Mouse (Mus musculus): ENCODE measurements around the gene Snai3. TPM values are rescaled to one million over a fixed set of nuclear protein-coding genes. Genes with fewer than 3 reads are reported as not detected.

Gene Snai3
- polyA plus RNA-seq, 1 experiment = 10.2 TPM

DNA sequence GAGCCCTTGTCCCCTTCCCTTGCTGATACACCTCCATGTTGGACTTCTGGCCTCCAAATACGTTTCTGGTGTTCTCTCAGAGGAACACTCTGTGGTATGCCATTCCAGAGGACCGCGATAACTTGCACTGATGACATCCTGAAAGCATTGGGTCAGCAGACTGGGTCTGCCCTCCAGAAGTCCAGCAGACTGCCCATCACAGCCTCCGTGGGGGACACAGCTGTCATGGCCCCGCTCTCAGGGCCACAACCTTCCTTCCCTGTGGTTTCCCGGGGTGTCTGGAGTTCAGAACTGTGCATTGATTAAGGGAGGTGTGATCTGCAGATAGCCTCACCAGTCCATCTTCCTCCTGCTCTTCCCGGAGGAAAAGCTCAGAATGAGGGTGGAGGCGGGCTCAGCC lies 2.0 kb upstream of the Snai3 start:
- no peak for TF ChIP-seq EP300 (IDR thresholded peaks at IDR 0.05; ENCODE audit: insufficient read depth, low read depth, low read length)
- TF ChIP-seq CTCF (IDR thresholded peaks at IDR 0.05; ENCODE audit: low read depth, low read length) = no peak
- TF ChIP-seq POLR2A (IDR thresholded peaks at IDR 0.05; ENCODE audit: insufficient read depth, low read length) = no peak
- peaks cover 6% of the 10 kb centered on the region for H3K4me1 ChIP-seq (ENCODE audit: control insufficient read depth, insufficient read depth, low read length)
- no peaks in the 10 kb centered on the region for H3K36me3 ChIP-seq (ENCODE audit: control insufficient read depth, insufficient read depth, low read length, poor library complexity, severe bottlenecking)
- H3K27ac ChIP-seq (ENCODE audit: insufficient read depth, low read length) = no peak overlapping the region
- H3K4me3 ChIP-seq (ENCODE audit: low read depth, low read length) = no peak overlapping the region
- no peaks in the 10 kb centered on the region for H3K9me3 ChIP-seq (replicated peaks; ENCODE audit: control insufficient read depth, insufficient read depth, low read length, poor library complexity, severe bottlenecking)
- no peaks in the 10 kb centered on the region for H3K27me3 ChIP-seq (ENCODE audit: control insufficient read depth, insufficient read depth, low read length, poor library complexity, severe bottlenecking)
- no peak overlapping the region for H3K9ac ChIP-seq (ENCODE audit: low read depth, poor library complexity, severe bottlenecking)

DNA sequence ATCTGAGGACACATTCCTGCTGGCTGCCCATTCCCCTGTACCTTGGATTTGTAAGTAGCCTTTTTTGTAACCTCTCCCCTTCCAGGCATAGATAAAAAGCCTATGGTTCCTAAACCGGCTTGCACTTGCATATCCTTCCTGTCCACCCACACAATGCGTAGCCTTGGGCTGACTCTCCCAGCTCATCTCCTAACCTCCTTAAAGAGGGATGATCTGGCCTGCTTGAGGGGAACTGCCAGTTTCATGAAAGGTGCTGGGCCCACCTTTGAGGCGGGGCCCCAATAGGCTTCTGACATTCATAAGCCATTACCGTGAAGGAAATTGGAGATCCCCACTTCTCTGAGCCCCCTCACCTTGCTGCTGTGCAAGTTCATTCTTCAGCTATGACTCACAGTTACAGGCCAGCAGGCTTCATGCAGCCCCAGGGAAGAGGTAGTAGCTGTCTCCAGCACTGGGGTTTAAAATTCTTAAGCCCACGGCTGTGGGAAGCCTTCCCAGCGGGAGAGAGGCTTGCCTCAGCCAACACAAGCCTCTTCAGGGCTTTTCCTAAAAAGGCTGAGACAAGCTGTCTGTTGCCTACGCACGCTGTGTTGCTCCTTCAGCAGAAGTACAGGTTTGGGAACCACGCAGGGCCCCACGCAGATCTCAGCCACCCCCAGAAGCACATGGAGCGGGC lies 1.1 kb upstream of the Snai3 start:
- TF ChIP-seq EP300 (IDR thresholded peaks at IDR 0.05; ENCODE audit: insufficient read depth, low read depth, low read length) (peak; percentile 70; the same call in 1 of the 2 replicates), CTCF (IDR thresholded peaks at IDR 0.05; ENCODE audit: low read depth, low read length) (no peak)
- H3K9ac ChIP-seq (ENCODE audit: low read depth, poor library complexity, severe bottlenecking) = peak overlapping the region; percentile 68; the same call in 1 of the 2 replicates
- peaks cover 6% of the 10 kb centered on the region for H3K4me1 ChIP-seq (ENCODE audit: control insufficient read depth, insufficient read depth, low read length)
- H3K36me3 ChIP-seq (ENCODE audit: control insufficient read depth, insufficient read depth, low read length, poor library complexity, severe bottlenecking) = no peaks in the 10 kb centered on the region
- peak overlapping the region; percentile 52 for H3K27ac ChIP-seq (ENCODE audit: insufficient read depth, low read length)
- no peaks in the 10 kb centered on the region for H3K9me3 ChIP-seq (replicated peaks; ENCODE audit: control insufficient read depth, insufficient read depth, low read length, poor library complexity, severe bottlenecking)
- H3K4me3 ChIP-seq (ENCODE audit: low read depth, low read length) = no peak overlapping the region
- no peaks in the 10 kb centered on the region for H3K27me3 ChIP-seq (ENCODE audit: control insufficient read depth, insufficient read depth, low read length, poor library complexity, severe bottlenecking)

- Histone ChIP-seq H3K36me3 (ENCODE audit: control insufficient read depth, insufficient read depth, low read length, poor library complexity, severe bottlenecking) (0 out of 2 replicates have a peak, but pooled peaks cover 4% of the 10 kb centered on the region), H3K27me3 (ENCODE audit: control insufficient read depth, insufficient read depth, low read length, poor library complexity, severe bottlenecking) (no peaks in the 10 kb centered on the region), H3K9me3 (replicated peaks; ENCODE audit: control insufficient read depth, insufficient read depth, low read length, poor library complexity, severe bottlenecking) (no peaks in the 10 kb centered on the region), H3K27ac (ENCODE audit: insufficient read depth, low read length) (no peak overlapping the region), H3K4me1 (ENCODE audit: control insufficient read depth, insufficient read depth, low read length) (peaks cover 6% of the 10 kb centered on the region), H3K4me3 (ENCODE audit: low read depth, low read length) (peak overlapping the region; percentile 71), H3K9ac (ENCODE audit: low read depth, poor library complexity, severe bottlenecking) (peak overlapping the region; percentile 68)
- TF ChIP-seq CTCF (IDR thresholded peaks at IDR 0.05; ENCODE audit: low read depth, low read length) (no peak), POLR2A (IDR thresholded peaks at IDR 0.05; ENCODE audit: insufficient read depth, low read length) (no peak), EP300 (IDR thresholded peaks at IDR 0.05; ENCODE audit: insufficient read depth, low read depth, low read length) (no peak)
Observed at GRCm38 (mm10) chr8:122459990-122460389, 543 bp downstream of the Snai3 start.

GRCm38 (mm10) chr8:122459218-122459900 lies 1.2 kb downstream of the Snai3 start:
- Histone ChIP-seq H3K4me1 (ENCODE audit: control insufficient read depth, insufficient read depth, low read length) (peaks cover 6% of the 10 kb centered on the region), H3K9me3 (replicated peaks; ENCODE audit: control insufficient read depth, insufficient read depth, low read length, poor library complexity, severe bottlenecking) (no peaks in the 10 kb centered on the region), H3K27me3 (ENCODE audit: control insufficient read depth, insufficient read depth, low read length, poor library complexity, severe bottlenecking) (no peaks in the 10 kb centered on the region), H3K36me3 (ENCODE audit: control insufficient read depth, insufficient read depth, low read length, poor library complexity, severe bottlenecking) (0 out of 2 replicates have a peak, but pooled peaks cover 5% of the 10 kb centered on the region), H3K9ac (ENCODE audit: low read depth, poor library complexity, severe bottlenecking) (peak overlapping the region; percentile 68), H3K27ac (ENCODE audit: insufficient read depth, low read length) (no peak overlapping the region), H3K4me3 (ENCODE audit: low read depth, low read length) (peak overlapping the region; percentile 71)
- TF ChIP-seq CTCF (IDR thresholded peaks at IDR 0.05; ENCODE audit: low read depth, low read length) (peak; percentile 76), POLR2A (IDR thresholded peaks at IDR 0.05; ENCODE audit: insufficient read depth, low read length) (no peak), EP300 (IDR thresholded peaks at IDR 0.05; ENCODE audit: insufficient read depth, low read depth, low read length) (no peak)

DNA sequence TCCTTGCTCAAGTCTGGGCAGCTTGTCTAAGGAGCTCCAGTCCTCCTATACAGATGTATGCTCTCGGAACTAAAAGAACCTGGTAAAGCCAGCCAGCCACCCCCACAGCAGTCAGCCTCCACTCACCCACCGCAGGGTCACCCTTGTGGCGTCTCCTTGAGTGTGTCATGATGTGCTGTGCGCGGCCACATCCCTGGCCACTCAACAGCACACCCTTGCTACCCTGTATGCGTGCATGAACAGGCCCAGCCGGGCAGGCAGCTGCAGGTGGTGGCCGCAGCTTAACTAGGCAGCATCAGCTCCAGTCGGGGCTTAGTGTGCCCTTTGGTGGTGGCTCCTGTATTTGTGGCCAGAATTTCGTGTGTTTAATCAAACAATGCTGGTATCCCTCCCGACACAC lies 3.4 kb downstream of the Snai3 start:
- H3K9ac ChIP-seq (ENCODE audit: low read depth, poor library complexity, severe bottlenecking) = no peak overlapping the region
- H3K9me3 ChIP-seq (replicated peaks; ENCODE audit: control insufficient read depth, insufficient read depth, low read length, poor library complexity, severe bottlenecking) = no peaks in the 10 kb centered on the region
- H3K27ac ChIP-seq (ENCODE audit: insufficient read depth, low read length) = no peak overlapping the region
- no peaks in the 10 kb centered on the region for H3K27me3 ChIP-seq (ENCODE audit: control insufficient read depth, insufficient read depth, low read length, poor library complexity, severe bottlenecking)
- 0 out of 2 replicates have a peak, but pooled peaks cover 5% of the 10 kb centered on the region for H3K36me3 ChIP-seq (ENCODE audit: control insufficient read depth, insufficient read depth, low read length, poor library complexity, severe bottlenecking)
- H3K4me3 ChIP-seq (ENCODE audit: low read depth, low read length) = no peak overlapping the region
- TF ChIP-seq POLR2A (IDR thresholded peaks at IDR 0.05; ENCODE audit: insufficient read depth, low read length) = no peak
- H3K4me1 ChIP-seq (ENCODE audit: control insufficient read depth, insufficient read depth, low read length) = no peaks in the 10 kb centered on the region

DNA sequence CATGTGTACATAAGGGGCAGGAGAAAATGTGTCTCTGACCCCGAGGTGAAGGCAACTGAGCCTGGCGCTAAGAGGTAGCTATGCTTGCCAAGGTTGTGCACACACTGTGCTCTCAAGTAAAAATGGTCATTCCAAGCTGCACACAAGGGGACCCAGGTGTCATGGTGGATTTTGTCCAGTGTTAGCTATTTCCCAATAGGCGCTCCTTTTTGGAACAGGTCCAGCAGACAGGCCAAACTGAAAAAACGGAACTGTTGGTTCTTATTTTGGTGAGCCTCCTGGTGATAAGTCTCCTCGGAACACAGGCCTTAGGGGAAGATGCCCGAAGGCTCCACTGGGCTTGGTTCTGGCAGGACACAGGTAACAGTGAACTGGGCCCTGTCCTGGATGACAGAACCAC lies 6.1 kb downstream of the Snai3 start:
- no peak overlapping the region for H3K4me3 ChIP-seq (ENCODE audit: low read depth, low read length)
- no peak overlapping the region for H3K27ac ChIP-seq (ENCODE audit: insufficient read depth, low read length)
- no peaks in the 10 kb centered on the region for H3K9me3 ChIP-seq (replicated peaks; ENCODE audit: control insufficient read depth, insufficient read depth, low read length, poor library complexity, severe bottlenecking)
- H3K27me3 ChIP-seq (ENCODE audit: control insufficient read depth, insufficient read depth, low read length, poor library complexity, severe bottlenecking) = no peaks in the 10 kb centered on the region
- H3K9ac ChIP-seq (ENCODE audit: low read depth, poor library complexity, severe bottlenecking) = no peak overlapping the region
- H3K36me3 ChIP-seq (ENCODE audit: control insufficient read depth, insufficient read depth, low read length, poor library complexity, severe bottlenecking) = 0 out of 2 replicates have a peak, but pooled peaks cover 5% of the 10 kb centered on the region
- TF ChIP-seq CTCF (IDR thresholded peaks at IDR 0.05; ENCODE audit: low read depth, low read length) (no peak), POLR2A (IDR thresholded peaks at IDR 0.05; ENCODE audit: insufficient read depth, low read length) (no peak), EP300 (IDR thresholded peaks at IDR 0.05; ENCODE audit: insufficient read depth, low read depth, low read length) (no peak)
- H3K4me1 ChIP-seq (ENCODE audit: control insufficient read depth, insufficient read depth, low read length) = no peaks in the 10 kb centered on the region
